Mouse (Mus musculus) intestine, embryonic 14.5 days (tissue): ENCODE results near the gene Kcnj11. TPM values are rescaled to one million over a fixed set of nuclear protein-coding genes. Genes with fewer than 3 reads are reported as not detected.

Source experiments
- ATAC-seq: fragments of 200-750 bp; cut with Nextera tagmentation; replicated peaks from 2 replicates; pipeline ENCODE4 v1.8.0; 2017; ENCODE audit warnings: low read depth, moderate number of reproducible peaks, moderate TSS enrichment, moderate library complexity; ENCODE audit not compliant: low FRiP score, low TSS enrichment
- DNase-seq: peaks from one replicate; pipeline ENCODE4 v3.0.0-alpha.2; 2018; ENCODE audit warnings: low spot score
- H3K27ac ChIP-seq: fragments of 300-500 bp; sonication (generic); 2 replicates; pipeline ENCODE4 v1.5.1; 2014; ENCODE audit warnings: low read depth, mild to moderate bottlenecking, control low read depth
- H3K27me3 ChIP-seq: fragments of 300-500 bp; sonication (generic); replicated peaks from 2 replicates; pipeline ENCODE4 v1.6.1; 2014; ENCODE audit warnings: low read length, control low read depth; ENCODE audit not compliant: control insufficient read depth, insufficient read depth
- H3K36me3 ChIP-seq: fragments of 300-500 bp; sonication (generic); 2 replicates; pipeline ENCODE4 v1.6.1; 2014; ENCODE audit warnings: low read length, control low read depth; ENCODE audit not compliant: control insufficient read depth, insufficient read depth
- H3K4me1 ChIP-seq: fragments of 300-500 bp; sonication (generic); replicated peaks from 2 replicates; pipeline ENCODE4 v1.6.1; 2014; ENCODE audit warnings: low read length, control low read depth, mixed read lengths; ENCODE audit not compliant: control insufficient read depth, insufficient read depth
- H3K4me2 ChIP-seq: fragments of 300-500 bp; sonication (generic); 2 replicates; pipeline ENCODE4 v1.6.1; 2014; ENCODE audit warnings: low read length
- H3K4me3 ChIP-seq: fragments of 300-500 bp; sonication (generic); 2 replicates; pipeline ENCODE4 v1.5.1; 2014; ENCODE audit warnings: low read depth, low read length, control low read depth, mixed read lengths
- H3K9ac ChIP-seq: fragments of 300-500 bp; sonication (generic); 2 replicates; pipeline ENCODE4 v1.6.1; 2014; ENCODE audit warnings: mild to moderate bottlenecking, low read length
- H3K9me3 ChIP-seq: fragments of 300-500 bp; sonication (generic); 2 replicates; pipeline ENCODE4 v1.6.1; 2016; ENCODE audit warnings: low read length, control low read depth; ENCODE audit not compliant: control insufficient read depth
- WGBS: fragments of 180-500 bp; shearing (Covaris S2); extraction: QIAGEN DNeasy Blood & Tissue Kit; methylation state at CpG from one replicate; pipeline ENCODE4 v1.1.7; 2014; 5-methylcytosine and 5-hydroxymethylcytosine counted together
- polyA plus RNA-seq: library from polyadenylated mRNA; unstranded; fragments of >200 nt; fragmentation: Nextera tagmentation; extraction: Ambion mirVana; gene quantifications from 2 replicates; pipeline ENCODE4 v1.2.1, GENCODE M21; 2014

Gene Kcnj11
- 0.27 and 0.61 TPM in 2 replicates for polyA plus RNA-seq

DNA sequence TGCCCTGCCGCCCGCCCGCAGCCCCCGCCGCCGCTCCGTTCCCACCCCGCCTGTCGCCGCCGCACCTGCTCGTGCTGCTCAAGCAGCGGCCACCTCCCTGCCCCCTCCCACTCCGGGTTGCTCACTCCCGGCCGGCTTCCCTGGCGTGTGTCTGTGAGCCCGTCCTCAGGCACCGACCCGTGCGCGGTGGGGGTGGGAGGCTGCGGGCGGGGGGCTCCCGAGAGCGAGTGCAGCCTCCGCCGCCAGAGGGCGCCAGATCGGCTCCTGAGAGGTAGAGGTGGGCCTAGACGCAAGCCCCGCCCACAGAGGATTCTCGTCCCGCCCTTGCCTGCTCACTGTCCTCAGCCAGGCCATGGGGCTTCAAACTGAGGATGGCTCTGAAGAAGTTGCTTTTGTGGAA is at the start of gene Kcnj11:
Gene Kcnj11, minus strand, starts transcription at position 202 of the 400 bp plus-strand sequence.
- Histone ChIP-seq H3K9ac (0 out of 2 replicates have a peak within 1 kb of the TSS, but pooled peaks have one; percentile 30), H3K4me1 (no peaks in the 10 kb centered on the region), H3K27ac (no peak within 1 kb of the TSS), H3K9me3 (no peaks in the 10 kb centered on the region), H3K4me2 (peak within 1 kb of the TSS; percentile 77), H3K4me3 (peak within 1 kb of the TSS; percentile 46), H3K27me3 (no peaks in the 10 kb centered on the region), H3K36me3 (no peaks in the 10 kb centered on the region)
- WGBS, result under 1% methylated on average over 34 of the region's 34 CpGs
- ATAC-seq (peak; percentile 84), DNase-seq (peak; percentile 98)

GRCm38 (mm10) chr7:46147417-46147816 is 46.9 kb upstream of the Kcnj11 start:
- ATAC-seq (no peak), DNase-seq (no peak)
- 77% methylated on average over 7 of the region's 7 CpGs for WGBS

GRCm38 (mm10) chr7:46146675-46147308 is 46.2 kb upstream of the Kcnj11 start:
- Histone ChIP-seq H3K27ac (no peak overlapping the region), H3K4me3 (no peak overlapping the region), H3K4me1 (no peaks in the 10 kb centered on the region), H3K9ac (no peak overlapping the region), H3K4me2 (no peak overlapping the region), H3K27me3 (no peaks in the 10 kb centered on the region), H3K36me3 (no peaks in the 10 kb centered on the region), H3K9me3 (no peaks in the 10 kb centered on the region)
- ATAC-seq (no peak), DNase-seq (no peak)
- WGBS, result 82% methylated on average over 7 of the region's 7 CpGs

More at GRCm38 (mm10) chr7:46147417-46147816, 46.9 kb upstream of the Kcnj11 start:
- no peak overlapping the region for H3K4me2 ChIP-seq
- no peak overlapping the region for H3K4me3 ChIP-seq
- H3K27me3 ChIP-seq, result no peaks in the 10 kb centered on the region
- H3K9me3 ChIP-seq, result no peaks in the 10 kb centered on the region
- H3K4me1 ChIP-seq, result no peaks in the 10 kb centered on the region
- H3K36me3 ChIP-seq, result no peaks in the 10 kb centered on the region
- H3K27ac ChIP-seq, result no peak overlapping the region
- no peak overlapping the region for H3K9ac ChIP-seq

DNA sequence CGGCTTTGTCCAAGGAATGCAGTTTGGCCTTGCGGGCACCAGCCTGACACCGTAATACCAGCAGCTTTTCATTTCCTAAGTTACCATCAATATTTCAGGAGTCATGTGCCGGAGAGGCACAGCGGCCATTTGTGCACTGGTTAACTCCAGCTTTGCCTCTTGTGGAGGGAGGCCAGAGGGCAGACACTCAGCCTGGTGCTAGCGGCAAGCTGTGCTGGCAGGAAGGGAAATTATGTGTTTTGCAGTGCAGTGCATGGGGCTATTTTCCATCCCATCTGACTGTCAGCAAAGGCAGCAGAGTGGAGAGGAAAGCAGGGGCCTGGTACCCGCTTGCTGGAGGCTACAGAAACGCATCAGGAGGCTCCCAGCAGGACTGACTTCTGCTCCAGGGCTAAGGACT is 43.5 kb upstream of the Kcnj11 start:
- H3K9me3 ChIP-seq, result no peaks in the 10 kb centered on the region
- WGBS, result 67% methylated on average over 8 of the region's 8 CpGs
- no peak overlapping the region for H3K27ac ChIP-seq
- ATAC-seq (no peak), DNase-seq (no peak)
- H3K9ac ChIP-seq, result no peak overlapping the region
- no peaks in the 10 kb centered on the region for H3K36me3 ChIP-seq
- no peak overlapping the region for H3K4me3 ChIP-seq
- no peaks in the 10 kb centered on the region for H3K27me3 ChIP-seq
- H3K4me1 ChIP-seq, result no peaks in the 10 kb centered on the region
- no peak overlapping the region for H3K4me2 ChIP-seq

DNA sequence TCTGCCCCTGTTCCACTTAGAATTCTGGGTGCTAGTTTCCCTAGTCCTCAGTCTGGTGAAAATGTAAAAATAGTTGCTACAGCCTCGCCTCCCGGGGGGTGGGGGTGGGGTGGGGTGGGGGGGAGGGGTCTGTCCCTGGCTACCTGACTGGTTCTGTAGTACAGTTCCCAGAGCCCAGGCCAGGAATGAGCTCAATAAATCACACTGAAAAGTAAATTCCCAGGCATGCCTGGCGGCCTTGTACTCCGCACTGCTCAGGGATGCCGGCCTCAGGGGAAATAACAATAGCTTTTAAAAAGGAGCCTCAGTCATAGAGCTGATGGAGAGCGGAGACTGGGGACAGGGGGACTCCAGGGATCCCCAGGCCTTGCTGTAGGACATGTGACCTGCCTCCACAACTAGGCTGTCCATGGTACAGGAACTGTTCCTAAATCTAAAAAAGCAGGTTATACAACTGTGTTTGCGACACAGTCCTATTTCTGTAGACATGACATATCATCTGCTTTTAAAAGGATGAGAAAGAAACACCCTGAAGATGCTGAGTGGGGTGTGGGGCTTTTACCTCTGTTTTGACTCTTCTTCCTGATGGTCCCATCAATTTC is 37.9 kb upstream of the Kcnj11 start:
- Histone ChIP-seq H3K36me3 (no peaks in the 10 kb centered on the region), H3K4me3 (no peak overlapping the region), H3K9ac (no peak overlapping the region), H3K4me2 (no peak overlapping the region), H3K27ac (no peak overlapping the region), H3K4me1 (peaks cover 13% of the 10 kb centered on the region), H3K27me3 (no peaks in the 10 kb centered on the region), H3K9me3 (no peaks in the 10 kb centered on the region)
- ATAC-seq, result peak; percentile 77
- no peak for DNase-seq
- WGBS, result 12% methylated on average over 7 of the region's 7 CpGs

- no peak overlapping the region for H3K9ac ChIP-seq
- no peaks in the 10 kb centered on the region for H3K36me3 ChIP-seq
- no peaks in the 10 kb centered on the region for H3K27me3 ChIP-seq
- no peak overlapping the region for H3K4me2 ChIP-seq
- DNase-seq, result no peak
- no peak for ATAC-seq
- H3K4me1 ChIP-seq, result peaks cover 13% of the 10 kb centered on the region
- no peak overlapping the region for H3K4me3 ChIP-seq
- H3K27ac ChIP-seq, result no peak overlapping the region
- H3K9me3 ChIP-seq, result no peaks in the 10 kb centered on the region
- WGBS, result 31% methylated on average over 7 of the region's 7 CpGs
Measured at GRCm38 (mm10) chr7:46133858-46134257, 33.3 kb upstream of the Kcnj11 start.

- H3K4me2 ChIP-seq, result no peak overlapping the region
- H3K27ac ChIP-seq, result no peak overlapping the region
- H3K27me3 ChIP-seq, result no peaks in the 10 kb centered on the region
- WGBS, result 90% methylated on average over 12 of the region's 12 CpGs
- ATAC-seq (no peak), DNase-seq (no peak)
- peaks cover 7% of the 10 kb centered on the region for H3K4me1 ChIP-seq
- no peak overlapping the region for H3K9ac ChIP-seq
- H3K36me3 ChIP-seq, result no peaks in the 10 kb centered on the region
- H3K9me3 ChIP-seq, result no peaks in the 10 kb centered on the region
- no peak overlapping the region for H3K4me3 ChIP-seq
Measured at GRCm38 (mm10) chr7:46132229-46132628, 31.7 kb upstream of the Kcnj11 start.

- Histone ChIP-seq H3K9ac (no peak overlapping the region), H3K36me3 (no peaks in the 10 kb centered on the region), H3K4me1 (peaks cover 7% of the 10 kb centered on the region), H3K9me3 (no peaks in the 10 kb centered on the region), H3K4me2 (no peak overlapping the region), H3K27ac (no peak overlapping the region), H3K27me3 (no peaks in the 10 kb centered on the region), H3K4me3 (no peak overlapping the region)
- 78% methylated on average over 8 of the region's 8 CpGs for WGBS
- ATAC-seq (no peak), DNase-seq (no peak)
Measured at GRCm38 (mm10) chr7:46131806-46132205, 31.2 kb upstream of the Kcnj11 start.

- ATAC-seq (no peak), DNase-seq (no peak)
- no peak overlapping the region for H3K4me2 ChIP-seq
- 0 out of 2 replicates have a peak overlapping the region, but pooled peaks have one; percentile 10 for H3K27ac ChIP-seq
- H3K9me3 ChIP-seq, result no peaks in the 10 kb centered on the region
- no peak overlapping the region for H3K9ac ChIP-seq
- no peaks in the 10 kb centered on the region for H3K27me3 ChIP-seq
- no peak overlapping the region for H3K4me3 ChIP-seq
- peaks cover 7% of the 10 kb centered on the region for H3K4me1 ChIP-seq
- WGBS, result 24% methylated on average over 3 of the region's 3 CpGs
- no peaks in the 10 kb centered on the region for H3K36me3 ChIP-seq
Measured at GRCm38 (mm10) chr7:46131266-46131665, 30.7 kb upstream of the Kcnj11 start.
